Mouse (Mus musculus): ENCODE measurements around the gene Pax7. TPM values are rescaled to one million over a fixed set of nuclear protein-coding genes. Genes with fewer than 3 reads are reported as not detected.

Gene Pax7
- polyA plus RNA-seq, 1 experiment from 2014 or later = not detected

GRCm38 (mm10) chr4:139746177-139746576 lies 87.2 kb downstream of the Pax7 start:
- H3K9ac ChIP-seq (replicated peaks; ENCODE audit: low read depth, low read length) = no peak overlapping the region

GRCm38 (mm10) chr4:139744765-139745395 lies 88.4 kb downstream of the Pax7 start:
- Histone ChIP-seq H3K9me3 (ENCODE audit: control insufficient read depth, low read length) (no peaks in the 10 kb centered on the region), H3K4me2 (ENCODE audit: low read length) (no peak overlapping the region), H3K9ac (replicated peaks; ENCODE audit: low read depth, low read length) (no peak overlapping the region), H3K36me3 (ENCODE audit: control insufficient read depth, insufficient read depth) (no peaks in the 10 kb centered on the region), H3K27me3 (replicated peaks; ENCODE audit: control insufficient read depth, insufficient read depth, low read length) (no peaks in the 10 kb centered on the region), H3K4me3 (replicated peaks; ENCODE audit: low read length) (no peak overlapping the region), H3K4me1 (replicated peaks; ENCODE audit: control insufficient read depth, insufficient read depth, low read length) (peaks cover 2% of the 10 kb centered on the region; the same call in 1 of the 2 replicates), H3K27ac (ENCODE audit: low read length) (no peak overlapping the region)
- ATAC-seq = no peak
- 51% methylated on average over 12 of the region's 12 CpGs for WGBS

More at GRCm38 (mm10) chr4:139746177-139746576, 87.2 kb downstream of the Pax7 start:
- WGBS = 78% methylated on average over 12 of the region's 12 CpGs
- Histone ChIP-seq H3K27ac (ENCODE audit: low read length) (no peak overlapping the region), H3K4me2 (ENCODE audit: low read length) (no peak overlapping the region), H3K36me3 (ENCODE audit: control insufficient read depth, insufficient read depth) (no peaks in the 10 kb centered on the region), H3K4me3 (replicated peaks; ENCODE audit: low read length) (no peak overlapping the region), H3K27me3 (replicated peaks; ENCODE audit: control insufficient read depth, insufficient read depth, low read length) (no peaks in the 10 kb centered on the region), H3K9me3 (ENCODE audit: control insufficient read depth, low read length) (no peaks in the 10 kb centered on the region), H3K4me1 (replicated peaks; ENCODE audit: control insufficient read depth, insufficient read depth, low read length) (peaks cover 2% of the 10 kb centered on the region; the same call in 1 of the 2 replicates)
- no peak for ATAC-seq

- peaks cover 2% of the 10 kb centered on the region; the same call in 1 of the 2 replicates for H3K4me1 ChIP-seq (replicated peaks; ENCODE audit: control insufficient read depth, insufficient read depth, low read length)
- no peak for ATAC-seq
- no peak overlapping the region for H3K4me2 ChIP-seq (ENCODE audit: low read length)
- H3K36me3 ChIP-seq (ENCODE audit: control insufficient read depth, insufficient read depth) = no peaks in the 10 kb centered on the region
- H3K4me3 ChIP-seq (replicated peaks; ENCODE audit: low read length) = no peak overlapping the region
- 91% methylated on average over 3 of the region's 3 CpGs for WGBS
- H3K27me3 ChIP-seq (replicated peaks; ENCODE audit: control insufficient read depth, insufficient read depth, low read length) = no peaks in the 10 kb centered on the region
- H3K9ac ChIP-seq (replicated peaks; ENCODE audit: low read depth, low read length) = no peak overlapping the region
- no peaks in the 10 kb centered on the region for H3K9me3 ChIP-seq (ENCODE audit: control insufficient read depth, low read length)
- no peak overlapping the region for H3K27ac ChIP-seq (ENCODE audit: low read length)
Measured at GRCm38 (mm10) chr4:139743626-139744025, 89.7 kb downstream of the Pax7 start.

- Histone ChIP-seq H3K36me3 (ENCODE audit: control insufficient read depth, insufficient read depth) (no peaks in the 10 kb centered on the region), H3K4me3 (replicated peaks; ENCODE audit: low read length) (no peak overlapping the region), H3K9me3 (ENCODE audit: control insufficient read depth, low read length) (no peaks in the 10 kb centered on the region), H3K27ac (ENCODE audit: low read length) (no peak overlapping the region), H3K27me3 (replicated peaks; ENCODE audit: control insufficient read depth, insufficient read depth, low read length) (no peaks in the 10 kb centered on the region), H3K4me2 (ENCODE audit: low read length) (no peak overlapping the region), H3K9ac (replicated peaks; ENCODE audit: low read depth, low read length) (no peak overlapping the region), H3K4me1 (replicated peaks; ENCODE audit: control insufficient read depth, insufficient read depth, low read length) (no peaks in the 10 kb centered on the region)
- 88% methylated on average over 9 of the region's 9 CpGs for WGBS
- ATAC-seq = no peak
Measured at GRCm38 (mm10) chr4:139737035-139737434, 96.3 kb downstream of the Pax7 start.

GRCm38 (mm10) chr4:139727101-139727500 lies 106.2 kb downstream of the Pax7 start:
- no peak overlapping the region for H3K4me3 ChIP-seq (replicated peaks; ENCODE audit: low read length)
- ATAC-seq = no peak
- peaks cover 11% of the 10 kb centered on the region; the same call in 1 of the 2 replicates for H3K4me1 ChIP-seq (replicated peaks; ENCODE audit: control insufficient read depth, insufficient read depth, low read length)
- no peaks in the 10 kb centered on the region for H3K27me3 ChIP-seq (replicated peaks; ENCODE audit: control insufficient read depth, insufficient read depth, low read length)
- 59% methylated on average over 2 of the region's 2 CpGs for WGBS
- no peaks in the 10 kb centered on the region for H3K36me3 ChIP-seq (ENCODE audit: control insufficient read depth, insufficient read depth)
- H3K9ac ChIP-seq (replicated peaks; ENCODE audit: low read depth, low read length) = no peak overlapping the region
- H3K4me2 ChIP-seq (ENCODE audit: low read length) = no peak overlapping the region
- no peak overlapping the region for H3K27ac ChIP-seq (ENCODE audit: low read length)
- H3K9me3 ChIP-seq (ENCODE audit: control insufficient read depth, low read length) = no peaks in the 10 kb centered on the region; the same call in 1 of the 2 replicates

- Histone ChIP-seq H3K9me3 (ENCODE audit: control insufficient read depth, low read length) (no peaks in the 10 kb centered on the region; the same call in 1 of the 2 replicates), H3K36me3 (ENCODE audit: control insufficient read depth, insufficient read depth) (no peaks in the 10 kb centered on the region), H3K27ac (ENCODE audit: low read length) (no peak overlapping the region), H3K9ac (replicated peaks; ENCODE audit: low read depth, low read length) (no peak overlapping the region), H3K27me3 (replicated peaks; ENCODE audit: control insufficient read depth, insufficient read depth, low read length) (no peaks in the 10 kb centered on the region), H3K4me1 (replicated peaks; ENCODE audit: control insufficient read depth, insufficient read depth, low read length) (peaks cover 11% of the 10 kb centered on the region; the same call in 1 of the 2 replicates), H3K4me3 (replicated peaks; ENCODE audit: low read length) (no peak overlapping the region), H3K4me2 (ENCODE audit: low read length) (no peak overlapping the region)
- WGBS = 62% methylated on average over 15 of the region's 15 CpGs
- ATAC-seq = no peak; the same call in 1 of the 2 replicates
Measured at GRCm38 (mm10) chr4:139725421-139725820, 107.9 kb downstream of the Pax7 start.

- Histone ChIP-seq H3K36me3 (ENCODE audit: control insufficient read depth, insufficient read depth) (no peaks in the 10 kb centered on the region), H3K27ac (ENCODE audit: low read length) (no peak overlapping the region), H3K4me3 (replicated peaks; ENCODE audit: low read length) (no peak overlapping the region), H3K9me3 (ENCODE audit: control insufficient read depth, low read length) (no peaks in the 10 kb centered on the region; the same call in 1 of the 2 replicates), H3K4me2 (ENCODE audit: low read length) (no peak overlapping the region), H3K27me3 (replicated peaks; ENCODE audit: control insufficient read depth, insufficient read depth, low read length) (no peaks in the 10 kb centered on the region), H3K9ac (replicated peaks; ENCODE audit: low read depth, low read length) (no peak overlapping the region), H3K4me1 (replicated peaks; ENCODE audit: control insufficient read depth, insufficient read depth, low read length) (peaks cover 11% of the 10 kb centered on the region; the same call in 1 of the 2 replicates)
- 64% methylated on average over 4 of the region's 4 CpGs for WGBS
- ATAC-seq = no peak
Measured at GRCm38 (mm10) chr4:139724296-139724695, 109.0 kb downstream of the Pax7 start.

- no peak overlapping the region for H3K9ac ChIP-seq (replicated peaks; ENCODE audit: low read depth, low read length)
- H3K4me1 ChIP-seq (replicated peaks; ENCODE audit: control insufficient read depth, insufficient read depth, low read length) = no peaks in the 10 kb centered on the region
- H3K36me3 ChIP-seq (ENCODE audit: control insufficient read depth, insufficient read depth) = no peaks in the 10 kb centered on the region
- ATAC-seq = no peak
- H3K4me3 ChIP-seq (replicated peaks; ENCODE audit: low read length) = no peak overlapping the region
- 83% methylated on average over 5 of the region's 5 CpGs for WGBS
- no peaks in the 10 kb centered on the region for H3K27me3 ChIP-seq (replicated peaks; ENCODE audit: control insufficient read depth, insufficient read depth, low read length)
- no peak overlapping the region for H3K4me2 ChIP-seq (ENCODE audit: low read length)
- no peaks in the 10 kb centered on the region for H3K9me3 ChIP-seq (ENCODE audit: control insufficient read depth, low read length)
- no peak overlapping the region for H3K27ac ChIP-seq (ENCODE audit: low read length)
Measured at GRCm38 (mm10) chr4:139718978-139719377, 114.3 kb downstream of the Pax7 start.

- no peaks in the 10 kb centered on the region for H3K27me3 ChIP-seq (replicated peaks; ENCODE audit: control insufficient read depth, insufficient read depth, low read length)
- H3K9ac ChIP-seq (replicated peaks; ENCODE audit: low read depth, low read length) = no peak overlapping the region
- no peak for ATAC-seq
- no peaks in the 10 kb centered on the region for H3K9me3 ChIP-seq (ENCODE audit: control insufficient read depth, low read length)
- no peak overlapping the region for H3K27ac ChIP-seq (ENCODE audit: low read length)
- no peaks in the 10 kb centered on the region for H3K36me3 ChIP-seq (ENCODE audit: control insufficient read depth, insufficient read depth)
- WGBS = 81% methylated on average over 10 of the region's 10 CpGs
- no peak overlapping the region for H3K4me3 ChIP-seq (replicated peaks; ENCODE audit: low read length)
- H3K4me2 ChIP-seq (ENCODE audit: low read length) = no peak overlapping the region
- no peaks in the 10 kb centered on the region for H3K4me1 ChIP-seq (replicated peaks; ENCODE audit: control insufficient read depth, insufficient read depth, low read length)
Measured at GRCm38 (mm10) chr4:139716477-139717169, 116.7 kb downstream of the Pax7 start.

Data from forebrain, embryonic 16.5 days (tissue).